Mouse (Mus musculus) liver, embryonic 14.5 days (tissue): ENCODE measurements at regions not wholly inside any gene's neighbourhood (a gene's known extent, or its start where the extent isn't known, plus 50 kb on each side); places are given as distances from the start of the nearest gene placed in this dataset.

Experiments
- ATAC-seq: fragments of 200-750 bp; cut with Nextera tagmentation; 2 replicates; pipeline ENCODE4 v1.8.0; 2017; ENCODE audit warnings: moderate number of reproducible peaks, mild to moderate bottlenecking, moderate library complexity; ENCODE audit not compliant: insufficient read depth
- DNase-seq, 3 experiments: peaks; one replicate each; pipeline ENCODE4 v3.0.0-alpha.2; 2012 to 2013; ENCODE audit warnings: low read depth in 3 of 3, low spot score in 3 of 3
- H3K27ac ChIP-seq: fragments of 300-500 bp; sonication (generic); 2 replicates; pipeline ENCODE4 v1.5.1; 2014; ENCODE audit warnings: moderate library complexity, mild to moderate bottlenecking, control low read depth, inconsistent platforms
- H3K27me3 ChIP-seq: fragments of 300-500 bp; sonication (generic); 2 replicates; pipeline ENCODE4 v1.6.1; 2014; ENCODE audit warnings: mild to moderate bottlenecking, low read length, moderate library complexity; ENCODE audit not compliant: control insufficient read depth, insufficient read depth
- H3K36me3 ChIP-seq: fragments of 300-500 bp; sonication (generic); replicated peaks from 2 replicates; pipeline ENCODE4 v1.6.1; 2014; ENCODE audit warnings: low read depth; ENCODE audit not compliant: control insufficient read depth, insufficient read depth
- H3K4me1 ChIP-seq, 2 experiments: fragments of 200-500 bp in 1 of 2; fragments of 300-500 bp in 1 of 2; sonication (generic) in 1 of 2; replicated peaks; 2 replicates each; pipeline ENCODE4 v1.6.1; 2012 to 2014; ENCODE audit warnings: antibody characterized with exemption in 1 of 2, inconsistent platforms in 1 of 2, low read length in 1 of 2; ENCODE audit not compliant: control insufficient read depth in 2 of 2, insufficient read depth in 2 of 2
- H3K4me2 ChIP-seq: fragments of 300-500 bp; sonication (generic); 2 replicates; pipeline ENCODE4 v1.6.1; 2014; ENCODE audit warnings: low read depth, mild to moderate bottlenecking, control low read depth, moderate library complexity
- H3K4me3 ChIP-seq, 2 experiments: fragments of 200-500 bp in 1 of 2; fragments of 300-500 bp in 1 of 2; sonication (generic) in 1 of 2; 2 replicates each; pipeline ENCODE4 v1.5.1; 2012 to 2014; ENCODE audit warnings: low read depth in 2 of 2, low read length in 2 of 2, mild to moderate bottlenecking in 2 of 2, control low read depth in 1 of 2, inconsistent platforms in 1 of 2, moderate library complexity in 1 of 2; ENCODE audit not compliant: insufficient read depth in 1 of 2
- H3K9ac ChIP-seq: fragments of 300-500 bp; sonication (generic); replicated peaks from 2 replicates; pipeline ENCODE4 v1.6.1; 2014; ENCODE audit warnings: mild to moderate bottlenecking, control low read depth, moderate library complexity
- H3K9me3 ChIP-seq: fragments of 300-500 bp; sonication (generic); 2 replicates; pipeline ENCODE4 v1.6.1; 2016; ENCODE audit warnings: low read length, mixed read lengths; ENCODE audit not compliant: control insufficient read depth
- CTCF ChIP-seq: IDR thresholded peaks from 2 replicates; pipeline ENCODE4 v1.5.1; 2016; ENCODE audit warnings: antibody characterized with exemption, low read depth, control low read depth
- EP300 ChIP-seq: IDR thresholded peaks from 2 replicates; pipeline ENCODE4 v1.6.1; 2016; ENCODE audit warnings: antibody characterized with exemption, low read depth
- WGBS: fragments of 180-500 bp; shearing (Covaris S2); extraction: QIAGEN DNeasy Blood & Tissue Kit; methylation state at CpG from one replicate; pipeline ENCODE4 v1.1.7; 2014; ENCODE audit not compliant: insufficient replicate concordance; 5-methylcytosine and 5-hydroxymethylcytosine counted together

DNA sequence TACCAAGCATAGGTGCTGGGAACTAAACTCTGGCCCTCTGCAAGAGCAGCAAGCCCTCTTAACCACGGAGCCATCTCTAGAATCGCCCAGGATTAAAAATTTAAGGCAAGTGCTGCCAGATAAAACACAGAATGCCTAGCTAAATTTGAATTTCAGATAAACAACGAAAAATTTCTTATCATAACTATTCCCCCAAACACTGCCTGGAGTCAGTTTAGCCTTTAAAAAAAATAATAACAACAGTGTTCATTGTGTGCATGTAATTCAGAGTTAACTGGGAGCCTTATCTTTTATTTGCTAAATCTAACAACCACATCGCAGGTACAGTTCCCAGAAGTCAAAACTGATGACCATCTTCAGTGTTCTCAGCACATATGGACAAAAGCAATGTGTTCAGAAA, 132.1 kb downstream of the Zfp36l1 start:
- Histone ChIP-seq H3K9me3 (no peaks in the 10 kb centered on the region), H3K4me2 (no peak overlapping the region), H3K4me1 (peaks cover 32 to 36% of the 10 kb centered on the region in 2 experiments), H3K27ac (no peak overlapping the region), H3K4me3 (no peak overlapping the region), H3K36me3 (no peaks in the 10 kb centered on the region), H3K27me3 (no peaks in the 10 kb centered on the region), H3K9ac (no peak overlapping the region)
- 9% methylated on average over 4 of the region's 4 CpGs for WGBS
- no peak for DNase-seq
- TF ChIP-seq EP300 (peak; percentile 29; the same call in 1 of the 2 replicates), CTCF (no peak)
- ATAC-seq, result no peak

- H3K9ac ChIP-seq, result no peak overlapping the region
- 83% methylated on average over 3 of the region's 3 CpGs for WGBS
- no peak for DNase-seq
Observed at GRCm38 (mm10) chr12:79977136-79977535, 135.7 kb downstream of the Zfp36l1 start.

GRCm38 (mm10) chr12:79975466-79976239, 137.2 kb downstream of the Zfp36l1 start:
- H3K27me3 ChIP-seq, result no peaks in the 10 kb centered on the region
- TF ChIP-seq CTCF (no peak), EP300 (no peak)
- H3K4me3 ChIP-seq, result no peak overlapping the region
- no peak overlapping the region for H3K27ac ChIP-seq
- no peak for DNase-seq
- WGBS, result 65% methylated on average over 9 of the region's 9 CpGs
- H3K4me1 ChIP-seq, result peaks cover 0 to 8% of the 10 kb centered on the region in 2 experiments; a peak in 3 of 4 replicates
- H3K9me3 ChIP-seq, result no peaks in the 10 kb centered on the region
- no peak overlapping the region for H3K9ac ChIP-seq
- H3K4me2 ChIP-seq, result no peak overlapping the region
- no peaks in the 10 kb centered on the region for H3K36me3 ChIP-seq
- no peak for ATAC-seq

More at GRCm38 (mm10) chr12:79977136-79977535, 135.7 kb downstream of the Zfp36l1 start:
- Histone ChIP-seq H3K9me3 (no peaks in the 10 kb centered on the region), H3K27me3 (no peaks in the 10 kb centered on the region), H3K36me3 (no peaks in the 10 kb centered on the region), H3K4me1 (peaks cover 4 to 11% of the 10 kb centered on the region in 2 experiments), H3K4me2 (no peak overlapping the region), H3K4me3 (no peak overlapping the region), H3K27ac (no peak overlapping the region)
- no peak for ATAC-seq
- no peak for TF ChIP-seq EP300
- TF ChIP-seq CTCF, result no peak

- 71% methylated on average over 6 of the region's 6 CpGs for WGBS
- ATAC-seq, result no peak
- Histone ChIP-seq H3K9ac (no peak overlapping the region), H3K27me3 (no peaks in the 10 kb centered on the region), H3K27ac (no peak overlapping the region), H3K4me1 (peaks cover 0 to 10% of the 10 kb centered on the region in 2 experiments; a peak in 3 of 4 replicates), H3K9me3 (no peaks in the 10 kb centered on the region), H3K4me3 (no peak overlapping the region), H3K4me2 (no peak overlapping the region), H3K36me3 (no peaks in the 10 kb centered on the region)
- no peak for DNase-seq
- TF ChIP-seq EP300, result no peak
- TF ChIP-seq CTCF, result no peak
Observed at GRCm38 (mm10) chr12:79975050-79975449, 137.8 kb downstream of the Zfp36l1 start.

DNA sequence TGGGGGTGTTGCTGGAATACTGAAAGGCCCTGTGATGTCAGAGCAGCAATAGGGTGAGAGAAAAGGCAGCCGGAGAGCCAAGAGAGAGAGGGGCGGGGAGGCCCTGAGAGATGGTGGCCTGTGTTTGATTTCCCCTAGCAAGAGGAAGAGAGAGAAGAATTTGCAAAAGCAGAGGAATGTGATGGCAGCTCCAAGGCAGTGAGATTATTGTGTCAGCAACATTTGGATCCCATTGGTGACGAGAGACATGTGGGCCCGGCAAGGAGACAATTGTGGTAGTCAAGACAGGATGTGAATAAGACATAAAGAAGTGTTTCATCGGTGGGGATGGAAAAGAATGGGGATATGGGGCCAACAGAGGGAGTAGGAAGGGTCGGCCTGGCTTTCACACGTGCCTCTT, 138.3 kb downstream of the Zfp36l1 start:
- no peaks in the 10 kb centered on the region for H3K36me3 ChIP-seq
- peaks cover 0 to 11% of the 10 kb centered on the region in 2 experiments; a peak in 3 of 4 replicates for H3K4me1 ChIP-seq
- DNase-seq (no peak), ATAC-seq (no peak)
- H3K9me3 ChIP-seq, result no peaks in the 10 kb centered on the region
- H3K27me3 ChIP-seq, result no peaks in the 10 kb centered on the region
- TF ChIP-seq CTCF, result no peak
- no peak overlapping the region for H3K4me2 ChIP-seq
- H3K27ac ChIP-seq, result no peak overlapping the region
- 63% methylated on average over 7 of the region's 7 CpGs for WGBS
- H3K9ac ChIP-seq, result no peak overlapping the region
- H3K4me3 ChIP-seq, result no peak overlapping the region
